Mouse (Mus musculus): ENCODE results near the gene Aldh1a3. TPM values are rescaled to one million over a fixed set of nuclear protein-coding genes. Genes with fewer than 3 reads are reported as not detected.

The Aldh1a3 gene
- polyA plus RNA-seq, 1 experiment from 2014 or later: 14.5 TPM

GRCm38 (mm10) chr7:66404802-66405201, 22.5 kb downstream of the Aldh1a3 start:
- 63% methylated on average over 4 of the region's 4 CpGs for WGBS
- Histone ChIP-seq H3K27me3 (ENCODE audit: control insufficient read depth, insufficient read depth, low read length) (no peaks in the 10 kb centered on the region), H3K27ac (ENCODE audit: low read length) (no peak overlapping the region), H3K4me1 (ENCODE audit: control insufficient read depth, insufficient read depth, low read length) (peaks cover 9% of the 10 kb centered on the region; the same call in 1 of the 2 replicates), H3K9me3 (replicated peaks; ENCODE audit: control insufficient read depth, low read length) (no peaks in the 10 kb centered on the region), H3K4me3 (replicated peaks; ENCODE audit: low read length) (no peak overlapping the region), H3K4me2 (ENCODE audit: low read depth, low read length) (no peak overlapping the region), H3K36me3 (ENCODE audit: control insufficient read depth, insufficient read depth, low read length) (no peaks in the 10 kb centered on the region), H3K9ac (ENCODE audit: low read length) (no peak overlapping the region)
- ATAC-seq (ENCODE audit: insufficient read depth, low FRiP score): no peak

- Histone ChIP-seq H3K4me1 (ENCODE audit: control insufficient read depth, insufficient read depth, low read length) (peaks cover 9% of the 10 kb centered on the region; the same call in 1 of the 2 replicates), H3K27me3 (ENCODE audit: control insufficient read depth, insufficient read depth, low read length) (no peaks in the 10 kb centered on the region), H3K4me3 (replicated peaks; ENCODE audit: low read length) (no peak overlapping the region), H3K9me3 (replicated peaks; ENCODE audit: control insufficient read depth, low read length) (no peaks in the 10 kb centered on the region), H3K27ac (ENCODE audit: low read length) (no peak overlapping the region), H3K9ac (ENCODE audit: low read length) (no peak overlapping the region), H3K4me2 (ENCODE audit: low read depth, low read length) (no peak overlapping the region), H3K36me3 (ENCODE audit: control insufficient read depth, insufficient read depth, low read length) (no peaks in the 10 kb centered on the region)
- WGBS: 38% methylated on average over 10 of the region's 10 CpGs
- peak; percentile 12; the same call in 1 of the 2 replicates for ATAC-seq (ENCODE audit: insufficient read depth, low FRiP score)
Measured at GRCm38 (mm10) chr7:66404141-66404540, 23.2 kb downstream of the Aldh1a3 start.

DNA sequence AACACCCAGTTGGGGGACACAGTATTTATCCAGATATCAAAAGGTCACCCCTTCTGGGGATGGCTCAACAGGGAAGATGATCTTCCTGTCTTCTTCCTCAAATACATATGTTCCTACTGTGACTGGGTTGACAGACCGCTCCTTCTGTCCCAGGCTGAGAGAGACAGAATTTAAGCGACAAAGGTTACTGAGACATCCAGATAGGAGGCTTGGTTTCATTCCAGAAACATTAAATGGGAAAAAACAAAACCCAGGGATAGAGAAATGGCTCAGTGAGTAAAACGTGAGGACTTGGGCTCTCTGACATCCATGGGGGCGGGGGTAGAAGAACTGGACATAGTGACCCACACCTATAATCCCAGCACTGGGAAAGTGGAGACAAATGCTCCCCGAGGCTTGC, 24.4 kb downstream of the Aldh1a3 start:
- Histone ChIP-seq H3K27me3 (ENCODE audit: control insufficient read depth, insufficient read depth, low read length) (no peaks in the 10 kb centered on the region), H3K4me3 (replicated peaks; ENCODE audit: low read length) (no peak overlapping the region), H3K9ac (ENCODE audit: low read length) (no peak overlapping the region), H3K9me3 (replicated peaks; ENCODE audit: control insufficient read depth, low read length) (no peaks in the 10 kb centered on the region), H3K27ac (ENCODE audit: low read length) (no peak overlapping the region), H3K4me1 (ENCODE audit: control insufficient read depth, insufficient read depth, low read length) (peaks cover 9% of the 10 kb centered on the region; the same call in 1 of the 2 replicates), H3K36me3 (ENCODE audit: control insufficient read depth, insufficient read depth, low read length) (no peaks in the 10 kb centered on the region), H3K4me2 (ENCODE audit: low read depth, low read length) (no peak overlapping the region)
- no peak for ATAC-seq (ENCODE audit: insufficient read depth, low FRiP score)
- WGBS: 87% methylated on average over 5 of the region's 5 CpGs

DNA sequence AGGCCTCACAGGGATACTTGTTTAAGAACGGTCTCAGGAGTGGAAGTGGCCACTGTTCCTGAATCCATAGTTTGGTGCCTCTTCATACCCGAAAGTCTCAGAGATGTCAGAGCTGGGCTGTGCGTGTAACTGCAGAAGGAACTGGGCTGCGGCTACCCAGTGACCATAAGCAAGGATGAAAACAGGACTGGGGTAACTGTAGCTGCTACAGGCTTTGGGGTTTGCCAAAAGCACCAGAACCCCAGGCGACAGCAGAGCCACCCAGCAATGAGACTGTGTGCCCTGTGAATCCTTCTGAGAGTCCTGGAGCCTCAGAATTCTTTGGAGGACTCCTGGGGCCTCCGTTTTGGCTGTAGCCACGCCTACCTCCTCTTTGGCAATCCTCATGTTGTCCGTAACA, 25.7 kb downstream of the Aldh1a3 start:
- no peak overlapping the region for H3K4me2 ChIP-seq (ENCODE audit: low read depth, low read length)
- H3K27ac ChIP-seq (ENCODE audit: low read length): no peak overlapping the region
- 56% methylated on average over 8 of the region's 8 CpGs for WGBS
- no peak overlapping the region for H3K4me3 ChIP-seq (replicated peaks; ENCODE audit: low read length)
- ATAC-seq (ENCODE audit: insufficient read depth, low FRiP score): no peak
- H3K27me3 ChIP-seq (ENCODE audit: control insufficient read depth, insufficient read depth, low read length): no peaks in the 10 kb centered on the region
- H3K4me1 ChIP-seq (ENCODE audit: control insufficient read depth, insufficient read depth, low read length): peaks cover 3% of the 10 kb centered on the region; the same call in 1 of the 2 replicates
- H3K9ac ChIP-seq (ENCODE audit: low read length): no peak overlapping the region
- H3K9me3 ChIP-seq (replicated peaks; ENCODE audit: control insufficient read depth, low read length): no peaks in the 10 kb centered on the region
- H3K36me3 ChIP-seq (ENCODE audit: control insufficient read depth, insufficient read depth, low read length): no peaks in the 10 kb centered on the region

DNA sequence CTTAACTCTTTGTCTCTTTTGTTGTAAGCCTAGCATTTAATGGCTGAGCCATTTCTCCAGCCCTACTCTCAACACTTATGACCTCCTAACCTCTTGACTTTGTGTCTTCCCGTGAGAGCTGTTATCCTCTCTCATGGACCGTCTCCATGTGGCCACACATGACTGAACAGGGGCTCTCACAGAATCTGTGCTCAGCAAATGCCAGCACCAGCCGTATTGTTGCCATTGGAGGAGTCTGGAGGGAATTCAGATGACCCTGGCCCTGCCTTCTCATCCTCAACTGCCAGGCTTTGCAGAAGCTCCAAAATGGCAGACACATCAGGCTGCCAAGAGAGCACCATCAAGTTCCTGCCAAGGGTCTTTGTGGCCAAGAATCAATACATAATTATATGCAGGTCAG, 30.0 kb downstream of the Aldh1a3 start:
- Histone ChIP-seq H3K9me3 (replicated peaks; ENCODE audit: control insufficient read depth, low read length) (no peaks in the 10 kb centered on the region), H3K27me3 (ENCODE audit: control insufficient read depth, insufficient read depth, low read length) (no peaks in the 10 kb centered on the region), H3K9ac (ENCODE audit: low read length) (no peak overlapping the region), H3K36me3 (ENCODE audit: control insufficient read depth, insufficient read depth, low read length) (no peaks in the 10 kb centered on the region), H3K4me3 (replicated peaks; ENCODE audit: low read length) (no peak overlapping the region), H3K4me2 (ENCODE audit: low read depth, low read length) (no peak overlapping the region), H3K27ac (ENCODE audit: low read length) (no peak overlapping the region), H3K4me1 (ENCODE audit: control insufficient read depth, insufficient read depth, low read length) (no peaks in the 10 kb centered on the region)
- no peak for ATAC-seq (ENCODE audit: insufficient read depth, low FRiP score)
- WGBS: 65% methylated on average over 3 of the region's 3 CpGs

DNA sequence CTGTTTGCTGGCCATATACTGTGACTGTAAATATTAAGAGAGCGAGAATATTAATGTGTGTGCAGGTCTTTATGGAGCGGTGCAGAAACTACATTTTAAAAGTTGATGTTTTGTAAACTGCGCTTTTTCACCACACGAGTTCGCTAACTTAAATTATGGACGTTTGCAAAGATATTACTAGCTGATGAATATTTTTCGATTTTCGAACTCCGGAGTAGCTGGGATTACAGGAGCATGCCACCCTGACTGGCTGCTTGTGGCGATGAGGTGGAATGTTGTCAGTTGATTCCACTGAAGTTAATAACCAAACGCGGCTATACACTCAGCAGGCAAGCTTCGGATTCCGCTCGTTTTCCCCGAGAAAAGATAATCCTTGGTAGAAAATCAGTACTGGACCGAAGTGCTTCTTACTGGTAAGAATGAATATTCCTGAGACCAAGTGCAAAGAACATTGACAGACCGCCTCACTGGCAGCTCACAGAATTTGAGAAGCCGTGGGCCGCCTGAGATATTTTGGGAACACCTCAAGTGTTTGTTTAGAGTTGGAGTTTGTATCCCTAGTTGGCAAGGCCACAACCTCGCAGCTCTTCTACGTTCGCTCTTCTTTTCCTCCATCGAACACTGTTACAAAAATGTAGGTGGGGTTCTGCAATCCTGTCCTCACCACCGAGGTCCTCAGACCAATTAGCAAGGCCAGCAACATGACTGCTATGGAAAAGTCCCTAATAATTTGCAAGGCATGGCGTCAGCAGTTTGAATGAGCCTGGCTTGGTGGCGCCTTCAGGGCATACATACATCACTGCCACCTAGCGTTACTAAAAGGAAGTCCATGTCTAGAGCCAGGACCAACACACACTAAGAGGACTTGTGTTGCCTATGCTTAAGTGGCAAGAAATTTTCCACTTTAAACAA, 38.4 kb downstream of the Aldh1a3 start:
- ATAC-seq (ENCODE audit: insufficient read depth, low FRiP score): peak; percentile 78; the same call in 1 of the 2 replicates
- 11% methylated on average over 28 of the region's 28 CpGs for WGBS
- peak overlapping the region; percentile 79; the same call in 1 of the 2 replicates for H3K27ac ChIP-seq (ENCODE audit: low read length)

GRCm38 (mm10) chr7:66387813-66388521, 39.4 kb downstream of the Aldh1a3 start, which contains the start of gene Lrrk1:
Gene Lrrk1, minus strand, starts transcription at chr7:66388350.
- ATAC-seq (ENCODE audit: insufficient read depth, low FRiP score): peak; percentile 80
- Histone ChIP-seq H3K27ac (ENCODE audit: low read length) (peak within 1 kb of the TSS; percentile 79), H3K4me1 (ENCODE audit: control insufficient read depth, insufficient read depth, low read length) (peaks cover 23% of the 10 kb centered on the region), H3K4me3 (replicated peaks; ENCODE audit: low read length) (peak within 1 kb of the TSS; percentile 89), H3K9me3 (replicated peaks; ENCODE audit: control insufficient read depth, low read length) (no peaks in the 10 kb centered on the region), H3K4me2 (ENCODE audit: low read depth, low read length) (peak within 1 kb of the TSS; percentile 90), H3K9ac (ENCODE audit: low read length) (peak within 1 kb of the TSS; percentile 97), H3K36me3 (ENCODE audit: control insufficient read depth, insufficient read depth, low read length) (no peaks in the 10 kb centered on the region), H3K27me3 (ENCODE audit: control insufficient read depth, insufficient read depth, low read length) (no peaks in the 10 kb centered on the region)
- WGBS: under 1% methylated on average over 70 of the region's 70 CpGs

More for the DNA sequence above, 38.4 kb downstream of the Aldh1a3 start:
- Histone ChIP-seq H3K36me3 (ENCODE audit: control insufficient read depth, insufficient read depth, low read length) (no peaks in the 10 kb centered on the region), H3K4me3 (replicated peaks; ENCODE audit: low read length) (peak overlapping the region; percentile 89), H3K4me2 (ENCODE audit: low read depth, low read length) (peak overlapping the region; percentile 90), H3K27me3 (ENCODE audit: control insufficient read depth, insufficient read depth, low read length) (no peaks in the 10 kb centered on the region), H3K4me1 (ENCODE audit: control insufficient read depth, insufficient read depth, low read length) (peaks cover 18% of the 10 kb centered on the region), H3K9ac (ENCODE audit: low read length) (peak overlapping the region; percentile 97), H3K9me3 (replicated peaks; ENCODE audit: control insufficient read depth, low read length) (no peaks in the 10 kb centered on the region)

GRCm38 (mm10) chr7:66387419-66387812, 39.9 kb downstream of the Aldh1a3 start:
- peak overlapping the region; percentile 90 for H3K4me2 ChIP-seq (ENCODE audit: low read depth, low read length)
- no peaks in the 10 kb centered on the region for H3K36me3 ChIP-seq (ENCODE audit: control insufficient read depth, insufficient read depth, low read length)
- H3K27me3 ChIP-seq (ENCODE audit: control insufficient read depth, insufficient read depth, low read length): no peaks in the 10 kb centered on the region
- peak overlapping the region; percentile 79; the same call in 1 of the 2 replicates for H3K27ac ChIP-seq (ENCODE audit: low read length)
- H3K4me1 ChIP-seq (ENCODE audit: control insufficient read depth, insufficient read depth, low read length): peaks cover 23% of the 10 kb centered on the region
- no peaks in the 10 kb centered on the region for H3K9me3 ChIP-seq (replicated peaks; ENCODE audit: control insufficient read depth, low read length)
- peak overlapping the region; percentile 89 for H3K4me3 ChIP-seq (replicated peaks; ENCODE audit: low read length)
- 1% methylated on average over 13 of the region's 13 CpGs for WGBS
- ATAC-seq (ENCODE audit: insufficient read depth, low FRiP score): no peak
- peak overlapping the region; percentile 97 for H3K9ac ChIP-seq (ENCODE audit: low read length)

- Histone ChIP-seq H3K27ac (ENCODE audit: low read length) (no peak overlapping the region), H3K4me2 (ENCODE audit: low read depth, low read length) (no peak overlapping the region), H3K4me3 (replicated peaks; ENCODE audit: low read length) (no peak overlapping the region), H3K9me3 (replicated peaks; ENCODE audit: control insufficient read depth, low read length) (no peaks in the 10 kb centered on the region), H3K27me3 (ENCODE audit: control insufficient read depth, insufficient read depth, low read length) (no peaks in the 10 kb centered on the region), H3K36me3 (ENCODE audit: control insufficient read depth, insufficient read depth, low read length) (no peaks in the 10 kb centered on the region), H3K4me1 (ENCODE audit: control insufficient read depth, insufficient read depth, low read length) (peaks cover 23% of the 10 kb centered on the region), H3K9ac (ENCODE audit: low read length) (no peak overlapping the region)
- no peak for ATAC-seq (ENCODE audit: insufficient read depth, low FRiP score)
- WGBS: 90% methylated on average over 6 of the region's 6 CpGs
Measured at GRCm38 (mm10) chr7:66386411-66386810, 40.9 kb downstream of the Aldh1a3 start.
